9 mouse cellular contexts compared by ENCODE assay signal in the genomic region with DNA sequence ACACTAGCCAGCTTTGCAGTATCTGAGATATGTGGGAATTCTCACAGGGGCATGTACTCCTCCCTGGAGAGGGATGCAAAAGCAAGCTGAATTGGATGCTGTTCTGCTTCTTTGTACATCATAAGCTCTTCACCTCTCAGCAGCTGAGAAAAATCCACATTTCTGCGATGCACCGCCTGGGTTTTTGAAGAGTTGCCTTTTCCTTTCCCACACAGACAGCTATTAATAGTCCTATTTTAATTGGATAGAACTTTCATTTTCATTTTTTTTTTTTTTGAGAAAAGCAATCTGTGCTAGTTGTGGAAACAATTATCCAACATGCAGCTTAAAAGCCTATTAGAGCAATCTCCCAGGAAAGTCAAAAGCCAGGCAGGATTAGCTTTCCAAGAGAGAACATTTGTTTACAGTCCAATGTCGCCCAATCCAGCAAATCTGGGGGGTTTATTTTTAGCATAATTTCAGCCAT.
A peak's percentile ranks its signal among the peaks of the same experiment; 100 is the strongest.
DNase-seq lines count a peak whose midpoint lies in the region; ATAC-seq and TF ChIP-seq lines count a peak whose summit lies in the region.
"Had no signal": no experiment of that assay in that cellular context is flagged by ENCODE, and none has a peak within 500 bp of the region (broad histone marks: within the 10 kb centered on the region; RNA-seq: fewer than 3 reads in every experiment).

No protein-coding gene starts in this region.

- 44% methylated on average over 3 of the region's 3 CpGs for WGBS in embryonic facial prominence, embryonic 14.5 days
- WGBS in kidney, embryonic 15.5 days, result 55% methylated on average over 3 of the region's 3 CpGs
- 29% methylated on average over 3 of the region's 3 CpGs for WGBS in stomach, embryonic 16.5 days

- intact Hi-C loops in gastrocnemius, adult 2 months (cut with DNase I), result no loop called here

- no peak for TF ChIP-seq CTCF in gastrocnemius, adult 2 months (IDR thresholded peaks at IDR 0.05)

- 0 out of 2 replicates have a peak, but pooled peaks cover 6% of the 10 kb centered on the region for H3K4me1 ChIP-seq in embryonic facial prominence, embryonic 14.5 days (ENCODE audit: control insufficient read depth, insufficient read depth, low read length)
- H3K4me1 ChIP-seq in kidney, embryonic 15.5 days, result peaks cover 5% of the 10 kb centered on the region; the same call in 1 of the 2 replicates
- H3K4me1 ChIP-seq in stomach, embryonic 16.5 days (ENCODE audit: control insufficient read depth, insufficient read depth, low read length), result no peaks in the 10 kb centered on the region
- H3K4me1 ChIP-seq: liver, embryonic 13.5 days had no signal

- H3K9ac ChIP-seq in embryonic facial prominence, embryonic 14.5 days (ENCODE audit: low read depth, low read length), result no peak overlapping the region
- no peak overlapping the region for H3K9ac ChIP-seq in kidney, embryonic 15.5 days
- no peak overlapping the region for H3K9ac ChIP-seq in stomach, embryonic 16.5 days (ENCODE audit: low read length)
- H3K9ac ChIP-seq: liver, embryonic 13.5 days had no signal

- H3K4me3 ChIP-seq in gastrocnemius, adult 2 months, result no peak overlapping the region
- H3K4me3 ChIP-seq in embryonic facial prominence, embryonic 14.5 days (ENCODE audit: low read depth, low read length), result no peak overlapping the region
- H3K4me3 ChIP-seq in kidney, embryonic 15.5 days (replicated peaks), result no peak overlapping the region
- no peak overlapping the region for H3K4me3 ChIP-seq in stomach, embryonic 16.5 days (replicated peaks; ENCODE audit: low read length)
- H3K4me3 ChIP-seq: liver, embryonic 13.5 days had no signal

- no peaks in the 10 kb centered on the region for H3K9me3 ChIP-seq in embryonic facial prominence, embryonic 14.5 days (ENCODE audit: control insufficient read depth, low read length)
- no peaks in the 10 kb centered on the region for H3K9me3 ChIP-seq in kidney, embryonic 15.5 days (replicated peaks)
- H3K9me3 ChIP-seq in stomach, embryonic 16.5 days (replicated peaks; ENCODE audit: control insufficient read depth, low read length), result no peaks in the 10 kb centered on the region
- H3K9me3 ChIP-seq: liver, embryonic 13.5 days had no signal

- H3K4me2 ChIP-seq in embryonic facial prominence, embryonic 14.5 days (ENCODE audit: low read depth, low read length), result no peak overlapping the region; the same call in 1 of the 2 replicates
- H3K4me2 ChIP-seq in kidney, embryonic 15.5 days, result no peak overlapping the region
- peak overlapping the region; percentile 10; the same call in 1 of the 2 replicates for H3K4me2 ChIP-seq in stomach, embryonic 16.5 days (ENCODE audit: low read depth, low read length)
- H3K4me2 ChIP-seq: liver, embryonic 13.5 days had no signal

- H3K27me3 ChIP-seq in embryonic facial prominence, embryonic 14.5 days (replicated peaks; ENCODE audit: control insufficient read depth, insufficient read depth, low read length), result no peaks in the 10 kb centered on the region
- no peaks in the 10 kb centered on the region for H3K27me3 ChIP-seq in kidney, embryonic 15.5 days
- H3K27me3 ChIP-seq in stomach, embryonic 16.5 days (ENCODE audit: control insufficient read depth, insufficient read depth, low read length), result no peaks in the 10 kb centered on the region
- H3K27me3 ChIP-seq: liver, embryonic 13.5 days had no signal

- peak overlapping the region; percentile 46 for H3K27ac ChIP-seq in gastrocnemius, adult 2 months
- H3K27ac ChIP-seq in embryonic facial prominence, embryonic 14.5 days (replicated peaks; ENCODE audit: low read depth, low read length), result no peak overlapping the region; the same call in 1 of the 2 replicates
- peak overlapping the region; percentile 83 for H3K27ac ChIP-seq in kidney, embryonic 15.5 days
- peak overlapping the region; percentile 76 for H3K27ac ChIP-seq in stomach, embryonic 16.5 days (ENCODE audit: low read length)

- H3K36me3 ChIP-seq in embryonic facial prominence, embryonic 14.5 days (ENCODE audit: control insufficient read depth, insufficient read depth, low read length), result no peaks in the 10 kb centered on the region
- no peaks in the 10 kb centered on the region for H3K36me3 ChIP-seq in kidney, embryonic 15.5 days
- H3K36me3 ChIP-seq in stomach, embryonic 16.5 days (ENCODE audit: control insufficient read depth, insufficient read depth, low read length), result no peaks in the 10 kb centered on the region
- H3K36me3 ChIP-seq: liver, embryonic 13.5 days had no signal

- ATAC-seq in embryonic facial prominence, embryonic 14.5 days (ENCODE audit: low read depth), result peak; percentile 57; the same call in 1 of the 2 replicates
- ATAC-seq in kidney, embryonic 15.5 days (replicated peaks; ENCODE audit: low FRiP score), result peak; percentile 36; the same call in 1 of the 2 replicates
- ATAC-seq in stomach, embryonic 16.5 days (ENCODE audit: insufficient read depth, low FRiP score), result peak; percentile 85

- no peak for DNase-seq in gastrocnemius, adult 2 months
- DNase-seq in gastrocnemius, adult 8-10 months (ENCODE audit: low spot score in 2 of 2), result no peak
- peak; percentile 60 for DNase-seq in embryonic facial prominence, embryonic 14.5 days (ENCODE audit: low spot score)
- DNase-seq in lung, postnatal 25 days (ENCODE audit: low spot score), result peak; percentile 23
- DNase-seq in natural killer cell, adult 2 months (ENCODE audit: low spot score in 2 of 2), result no peak
- no peak for DNase-seq in cerebellum, adult 8-10 months
- DNase-seq: liver, embryonic 13.5 days had no signal

Comparison
In these comparisons a context has a peak if more than half of its experiments do, and no peak if none do; other contexts are left out.
1. DNase-seq: peak in embryonic facial prominence, embryonic 14.5 days (single experiment) and lung, postnatal 25 days (single experiment); none in gastrocnemius, adult 2 months (single experiment), gastrocnemius, adult 8-10 months (0 of 2), natural killer cell, adult 2 months (0 of 2) and cerebellum, adult 8-10 months (single experiment).
2. Peak in every context shown above with its lines, with median percentiles within 50 percentile points of each other: ATAC-seq.